Mouse (Mus musculus) left cerebral cortex, adult 2 months (tissue): ENCODE results near the gene Naxd. TPM values are rescaled to one million over a fixed set of nuclear protein-coding genes. Genes with fewer than 3 reads are reported as not detected.

Experiments
- DNase-seq, 2 experiments: peaks; one replicate each; pipeline ENCODE4 v3.0.0; 2021 to 2022; ENCODE audit warnings: low spot score in 2 of 2, mixed read lengths in 1 of 2; ENCODE audit errors: extremely low spot score in 1 of 2
- H3K27ac ChIP-seq: fragments of 200-600 bp; 2 replicates; pipeline ENCODE4 v1.8.1; 2022
- H3K4me3 ChIP-seq: fragments of 200-600 bp; 2 replicates; pipeline ENCODE4 v1.8.1; 2022
- CTCF ChIP-seq: fragments of 200-600 bp; IDR thresholded peaks from 2 replicates; pipeline ENCODE4 v1.8.1; 2022; ENCODE audit warnings: antibody characterized with exemption, mild to moderate bottlenecking, moderate library complexity
- intact Hi-C: fragments of 180-260 bp; cut with DNase I; formaldehyde crosslinking; loops from one replicate; pipeline ENCODE4 v1.15.1; 2025
- long read RNA-seq, 2 experiments: library from polyadenylated mRNA; stranded (forward); transcript quantifications; one replicate each; pipeline ENCODE4 v2.0.0; 2021; ENCODE audit warnings: borderline mapping rate in 2 of 2
- total RNA-seq, 2 experiments: library from RNA; stranded (reverse); gene quantifications; 2 replicates each; pipeline ENCODE4 v1.2.3; 2021

Gene Naxd
- total RNA-seq, result 10 to 100 TPM; 52.8 to 54.6 TPM
- long read RNA-seq, experiment 1, transcript Naxd-202 (10 exons, 1,307 nt), result major isoform, 21 of 42 reads
- long read RNA-seq, experiment 1, transcript Naxd-201 (10 exons, 1,359 nt), result minor isoform, 6 of 42 reads
- long read RNA-seq, experiment 1, partial matches to known transcripts, result 4 of 42 reads
- long read RNA-seq, experiment 1, other reads (novel, unspliced or antisense), result 8 of 42 reads
- long read RNA-seq, experiment 2, transcript Naxd-202 (10 exons, 1,307 nt), result major isoform, 12 of 35 reads
- long read RNA-seq, experiment 2, transcript Naxd-201 (10 exons, 1,359 nt), result major isoform, 12 of 35 reads
- long read RNA-seq, experiment 2, partial matches to known transcripts, result 3 of 35 reads
- long read RNA-seq, experiment 2, other reads (novel, unspliced or antisense), result 4 of 35 reads

DNA sequence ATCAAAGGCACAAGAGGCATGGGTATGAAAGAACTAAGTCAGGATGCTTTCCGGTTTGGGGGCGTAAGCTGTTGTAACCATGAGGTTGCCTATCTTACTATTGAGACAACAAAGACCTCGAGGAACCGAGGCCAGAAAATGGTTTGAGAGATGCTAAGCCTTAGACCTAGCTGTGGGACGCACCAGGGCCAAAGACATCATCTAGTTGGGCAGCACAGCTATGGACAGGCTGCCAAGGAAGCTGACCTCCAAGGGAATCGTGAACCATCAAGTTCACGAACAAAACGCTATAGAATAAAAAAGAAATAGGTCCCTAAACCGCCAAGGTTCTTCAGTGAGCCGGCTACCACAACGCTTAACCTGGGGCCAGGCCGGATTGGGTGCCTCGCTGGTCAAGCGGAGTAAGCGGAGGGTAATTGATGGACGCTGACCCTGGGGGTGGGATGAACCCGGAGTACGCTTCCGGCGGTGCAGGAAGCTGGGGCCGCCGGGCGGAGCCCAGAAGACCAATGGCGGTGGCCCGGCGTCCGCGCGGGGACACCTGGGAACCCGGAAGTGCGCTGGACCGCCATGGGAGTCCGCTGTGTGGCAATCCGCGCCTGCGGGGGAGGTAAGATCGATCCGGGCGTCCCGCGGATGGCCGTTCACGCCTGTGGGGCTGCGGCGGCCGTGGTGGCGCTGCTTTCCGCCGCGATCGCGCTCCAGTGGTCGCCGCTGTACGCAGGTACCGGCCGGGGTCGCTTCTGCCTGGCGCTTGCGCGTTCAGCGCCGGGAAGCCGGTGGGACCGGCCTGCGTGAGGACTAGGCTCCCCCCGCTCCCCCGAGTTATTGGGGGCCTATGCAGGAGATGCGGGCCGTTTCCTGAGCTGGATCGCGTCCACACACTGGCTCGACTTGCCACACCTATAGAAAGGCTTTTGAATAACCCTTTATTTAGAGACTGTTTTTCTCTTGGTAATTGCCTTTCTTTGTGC lies at the start of gene Naxd:
Gene Naxd, plus strand, starts transcription at position 490 of the 974 bp plus-strand sequence.
- TF ChIP-seq CTCF, result no peak; the same call in none of the 2 replicates
- intact Hi-C loops, result loop anchor here (5.0 kb wide), 2 partner anchors 60 to 105 kb away; partner anchors contain the start of gene Ing1
- DNase-seq, result peak; percentile 91 to 92
- Histone ChIP-seq H3K4me3 (peak within 1 kb of the TSS; percentile 82), H3K27ac (peak within 1 kb of the TSS; percentile 90)

DNA sequence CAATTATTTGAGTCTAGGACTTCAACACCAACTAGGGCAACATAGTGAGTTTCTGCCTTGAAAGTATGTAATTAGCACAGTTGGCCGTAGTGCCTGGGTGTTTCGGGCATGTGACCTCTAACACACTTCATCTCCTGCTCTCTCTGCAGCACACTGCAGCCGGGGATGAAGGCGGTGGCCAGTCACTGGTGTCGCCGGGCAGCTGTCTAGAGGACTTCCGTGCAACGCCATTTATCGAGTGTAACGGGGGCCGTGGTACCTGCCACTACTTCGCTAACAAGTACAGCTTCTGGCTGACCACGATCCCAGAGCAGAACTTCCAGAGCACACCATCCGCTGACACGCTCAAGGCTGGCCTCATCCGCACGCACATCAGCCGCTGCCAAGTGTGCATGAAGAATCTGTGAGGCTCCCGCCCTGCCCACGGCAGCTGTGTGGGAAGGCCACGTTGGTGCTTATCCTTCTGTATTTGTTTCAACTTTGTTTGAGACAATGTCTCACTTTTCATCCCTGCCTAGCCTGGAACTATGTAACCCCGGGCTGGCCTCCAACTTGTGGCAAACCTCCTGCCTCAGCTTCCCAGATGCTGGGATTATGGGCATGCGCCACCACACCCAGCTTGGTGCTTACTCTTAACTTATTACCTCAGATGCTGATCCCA lies 49.3 kb upstream of the Naxd start:
- no peak overlapping the region for H3K27ac ChIP-seq
- TF ChIP-seq CTCF, result no peak
- intact Hi-C loops, result no loop called here
- no peak overlapping the region for H3K4me3 ChIP-seq
- no peak for DNase-seq

DNA sequence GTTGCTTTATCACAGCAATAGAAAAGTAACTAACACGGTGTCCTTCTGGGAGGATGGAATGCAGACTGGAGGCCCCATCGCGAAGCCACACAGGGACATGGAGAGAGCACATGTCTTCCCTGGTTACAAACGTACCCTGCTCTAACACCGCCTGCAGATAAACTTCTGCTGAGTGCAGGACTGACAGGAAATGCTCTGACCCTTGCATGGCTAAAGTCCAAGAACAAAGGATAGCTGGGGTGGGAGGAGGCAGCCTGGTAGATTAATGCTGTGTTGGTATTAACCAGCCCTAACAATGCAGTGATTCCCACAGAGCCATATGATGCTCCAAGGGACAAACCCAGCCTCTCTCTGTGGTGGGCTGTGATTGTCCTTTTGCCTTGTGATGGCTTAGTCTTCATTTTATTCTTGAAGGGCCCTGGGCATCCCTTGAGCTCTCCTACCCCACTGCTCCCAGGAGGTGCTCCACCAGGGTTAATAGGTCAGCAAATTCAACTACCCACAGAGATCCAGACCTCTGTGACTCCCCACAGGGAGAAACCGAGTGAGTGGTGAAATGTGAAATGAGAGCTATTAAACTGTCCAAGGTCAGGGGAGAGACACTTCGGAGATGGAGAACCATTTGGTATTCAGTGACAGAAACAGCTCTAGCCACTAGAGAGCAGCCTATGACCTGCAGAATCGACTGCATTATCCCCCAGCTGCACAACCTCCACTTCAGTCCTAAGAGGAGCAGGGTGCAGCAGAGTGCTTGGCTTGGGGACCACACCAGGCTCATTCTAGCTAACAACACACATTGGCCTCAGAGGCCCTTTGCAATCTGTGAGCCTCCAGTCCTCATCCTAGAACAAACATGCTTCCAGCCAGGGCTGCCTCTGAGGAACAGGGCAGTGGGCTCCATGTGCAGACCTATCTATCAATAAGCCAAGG lies 46.9 kb upstream of the Naxd start:
- intact Hi-C loops, result loop anchor here (1.0 kb wide), 1 partner anchor 36 kb away; no protein-coding TSS in a partner anchor
- DNase-seq, result no peak
- Histone ChIP-seq H3K27ac (no peak overlapping the region), H3K4me3 (no peak overlapping the region)
- TF ChIP-seq CTCF, result peak; percentile 67

DNA sequence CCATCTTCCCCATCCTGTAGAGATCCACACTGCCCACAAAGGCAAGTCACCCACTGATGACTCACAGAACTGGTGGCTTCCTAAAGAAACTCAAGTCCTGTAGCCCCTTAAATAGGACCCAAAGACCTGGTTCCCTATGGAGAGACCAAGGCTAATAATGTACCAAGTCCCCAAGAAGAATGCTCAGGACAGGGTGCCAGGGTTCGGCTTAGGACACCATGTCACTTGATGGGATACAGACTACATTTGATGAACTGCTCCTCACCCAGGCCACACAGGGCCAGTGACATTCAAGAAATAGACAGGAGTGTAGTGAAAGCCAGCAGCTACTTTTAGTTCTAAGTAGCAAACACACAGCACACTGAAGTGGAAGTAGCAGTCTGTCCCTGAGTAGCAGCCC lies 45.2 kb upstream of the Naxd start:
- no peak for TF ChIP-seq CTCF
- Histone ChIP-seq H3K27ac (no peak overlapping the region), H3K4me3 (no peak overlapping the region)
- DNase-seq, result no peak
- intact Hi-C loops, result no loop called here

DNA sequence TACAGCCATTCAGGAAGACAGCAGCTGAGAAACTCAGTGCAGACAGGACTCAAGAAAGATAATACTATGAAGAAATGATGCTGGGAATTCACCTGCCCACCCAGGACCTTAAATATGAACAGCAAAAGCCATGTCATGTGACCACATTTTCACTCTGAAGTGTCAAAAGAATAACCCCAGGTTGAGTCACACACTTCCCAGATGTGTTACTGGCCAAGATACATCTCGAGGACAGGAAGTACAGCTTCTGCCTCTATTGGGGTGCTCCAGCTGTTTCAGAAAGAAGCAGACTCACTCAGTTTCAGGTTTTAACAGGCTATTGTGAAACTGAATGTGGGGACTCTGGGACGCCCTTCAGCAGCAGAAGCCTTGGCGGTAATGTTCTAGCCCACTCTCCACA lies 44.7 kb upstream of the Naxd start:
- intact Hi-C loops, result no loop called here
- H3K27ac ChIP-seq, result no peak overlapping the region
- H3K4me3 ChIP-seq, result no peak overlapping the region
- no peak for DNase-seq
- no peak for TF ChIP-seq CTCF

DNA sequence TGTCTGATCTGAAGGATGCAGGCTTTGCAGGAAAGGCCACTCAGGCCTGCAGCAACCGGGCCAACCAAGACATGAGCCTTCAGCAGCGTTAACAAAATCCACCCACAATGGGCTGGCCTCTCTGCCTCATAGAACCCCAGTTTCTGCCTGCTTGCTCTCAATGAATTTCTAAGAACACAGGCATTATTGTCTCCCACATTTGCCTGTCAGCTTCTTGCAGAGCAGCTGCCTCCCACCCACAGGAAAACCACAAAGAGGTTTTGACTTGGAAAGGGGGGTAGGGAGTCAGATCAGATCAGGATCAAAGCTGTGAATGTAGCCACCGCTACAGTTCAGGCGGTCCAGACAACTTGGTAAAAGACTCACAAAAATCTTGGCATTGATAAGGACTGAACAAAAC lies 44.3 kb upstream of the Naxd start:
- intact Hi-C loops, result no loop called here
- TF ChIP-seq CTCF, result no peak
- DNase-seq, result no peak
- no peak overlapping the region for H3K4me3 ChIP-seq
- H3K27ac ChIP-seq, result no peak overlapping the region

DNA sequence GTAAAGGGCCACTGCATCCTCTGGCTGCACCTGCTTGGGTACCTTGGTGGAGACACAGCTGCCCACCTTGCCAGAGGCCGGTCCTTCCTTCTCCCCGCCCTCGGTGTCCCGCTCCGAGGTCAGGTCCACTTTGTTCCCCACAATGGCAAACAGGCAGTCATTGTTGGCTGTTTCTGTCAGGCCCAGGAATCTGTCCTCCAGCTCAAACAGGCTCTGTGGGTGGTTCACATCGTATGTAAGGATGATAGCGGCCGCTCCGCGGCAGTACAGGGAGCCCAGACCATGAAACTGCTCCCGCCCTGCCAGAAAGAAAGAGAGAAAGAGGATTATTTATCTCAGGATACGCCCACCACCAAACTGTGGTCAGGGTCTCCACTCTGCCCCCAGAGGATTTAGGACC lies 43.1 kb upstream of the Naxd start:
- Histone ChIP-seq H3K27ac (no peak overlapping the region), H3K4me3 (no peak overlapping the region)
- DNase-seq, result no peak
- TF ChIP-seq CTCF, result no peak
- intact Hi-C loops, result no loop called here

DNA sequence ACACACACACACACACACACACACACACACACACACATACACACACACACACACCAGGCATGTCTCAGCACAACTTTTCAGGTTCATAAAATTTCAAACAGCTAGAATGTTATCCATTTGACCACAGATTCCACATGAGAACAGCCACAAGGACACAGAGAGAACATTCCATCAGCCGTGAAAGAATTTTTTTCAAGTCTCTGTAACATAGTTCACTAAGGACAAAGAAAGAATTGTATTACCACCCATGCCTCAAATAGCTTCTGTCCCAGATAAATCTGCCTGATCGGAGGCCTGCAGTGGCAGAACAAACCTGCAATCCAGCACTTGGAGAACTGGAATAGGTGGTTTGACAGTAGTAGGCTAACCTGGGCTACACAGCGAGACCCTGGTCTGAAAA lies 40.0 kb upstream of the Naxd start:
- intact Hi-C loops, result no loop called here
- H3K27ac ChIP-seq, result no peak overlapping the region
- H3K4me3 ChIP-seq, result no peak overlapping the region
- no peak for DNase-seq
- TF ChIP-seq CTCF, result no peak

DNA sequence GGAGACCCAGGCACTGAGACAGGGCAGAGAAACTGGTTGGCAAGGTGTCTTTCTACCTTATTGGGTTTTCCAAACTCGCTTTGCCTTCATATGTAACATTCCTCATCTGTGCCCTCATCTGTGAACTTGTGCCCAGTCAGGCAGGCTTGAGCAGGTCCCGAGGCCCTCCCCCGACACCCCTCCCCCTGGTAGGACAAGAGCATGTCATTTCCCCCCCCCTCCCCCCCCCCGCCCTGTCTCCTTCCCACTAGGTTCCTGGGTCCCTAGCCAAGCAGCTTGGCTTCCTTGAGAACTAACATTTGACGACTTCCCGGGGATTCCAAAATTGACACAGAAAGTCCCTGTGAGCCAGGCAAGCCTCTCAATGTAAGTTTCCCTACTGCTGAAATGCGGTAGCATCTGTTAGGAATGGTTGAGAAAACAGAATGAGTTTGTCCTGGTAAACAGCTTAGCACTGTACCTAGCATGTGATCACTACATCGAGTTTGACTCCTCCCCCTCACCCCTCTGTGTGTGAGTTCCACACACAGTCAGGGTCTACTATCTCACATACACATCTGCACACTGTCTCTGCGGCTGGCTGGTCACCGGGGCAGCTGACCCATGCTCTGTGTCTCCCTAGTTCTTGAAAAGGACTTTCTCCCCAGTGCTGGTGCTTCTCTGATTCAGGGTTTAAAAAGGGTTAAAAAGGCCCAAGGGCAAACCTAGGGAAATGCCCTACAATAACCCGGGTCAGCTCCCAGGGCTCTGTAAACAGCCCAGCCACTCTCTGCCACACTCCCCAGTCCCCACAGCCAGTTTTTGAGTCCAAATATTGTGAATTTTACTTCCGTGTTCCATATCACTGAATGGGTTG lies 39.1 kb upstream of the Naxd start:
- no peak for DNase-seq
- TF ChIP-seq CTCF, result no peak
- no peak overlapping the region for H3K4me3 ChIP-seq
- H3K27ac ChIP-seq, result no peak overlapping the region
- intact Hi-C loops, result no loop called here

DNA sequence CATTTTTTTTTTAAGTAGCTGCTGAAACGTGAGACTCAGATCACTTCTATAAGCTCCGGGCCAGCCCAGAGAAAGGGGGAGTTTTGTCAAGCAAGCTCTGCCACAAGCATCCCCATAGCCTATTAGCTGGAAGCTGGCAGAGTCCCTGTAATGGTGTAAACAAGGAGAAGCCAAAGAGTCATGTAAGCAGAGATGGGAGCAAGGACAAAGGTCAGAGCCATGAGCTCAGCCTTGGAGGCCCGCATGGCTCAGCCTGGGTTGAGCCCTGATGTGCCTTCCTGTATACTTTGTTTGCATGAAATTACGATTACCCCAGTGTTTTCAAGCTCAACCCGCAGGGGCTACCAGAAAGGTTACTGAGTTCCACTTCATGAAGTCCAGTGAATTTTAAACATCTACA lies 38.3 kb upstream of the Naxd start:
- no peak overlapping the region for H3K27ac ChIP-seq
- no peak for TF ChIP-seq CTCF
- intact Hi-C loops, result no loop called here
- no peak overlapping the region for H3K4me3 ChIP-seq
- no peak for DNase-seq
